Mouse (Mus musculus) limb, embryonic 10.5 days (tissue): ENCODE measurements around the gene Mfn2. TPM values are rescaled to one million over a fixed set of nuclear protein-coding genes. Genes with fewer than 3 reads are reported as not detected.

Experiments
- DNase-seq: peaks from one replicate; pipeline ENCODE4 v3.0.0-alpha.2; 2017; ENCODE audit warnings: low spot score
- H3K27ac ChIP-seq: fragments of 300-500 bp; sonication (generic); 2 replicates; pipeline ENCODE4 v1.5.1; 2016; ENCODE audit warnings: mild to moderate bottlenecking
- H3K27me3 ChIP-seq: fragments of 300-500 bp; sonication (generic); 2 replicates; pipeline ENCODE4 v1.6.1; 2016; ENCODE audit warnings: low read depth, mild to moderate bottlenecking; ENCODE audit not compliant: poor library complexity, severe bottlenecking
- H3K36me3 ChIP-seq: fragments of 300-500 bp; sonication (generic); 2 replicates; pipeline ENCODE4 v1.6.1; 2016; ENCODE audit warnings: mild to moderate bottlenecking, moderate library complexity
- H3K4me1 ChIP-seq: fragments of 300-500 bp; sonication (generic); 2 replicates; pipeline ENCODE4 v1.6.1; 2016
- H3K4me3 ChIP-seq: fragments of 300-500 bp; sonication (generic); 2 replicates; pipeline ENCODE4 v1.5.1; 2016; ENCODE audit warnings: mild to moderate bottlenecking, moderate library complexity
- H3K9me3 ChIP-seq: fragments of 300-500 bp; sonication (generic); replicated peaks from 2 replicates; pipeline ENCODE4 v1.6.1; 2016; ENCODE audit warnings: mild to moderate bottlenecking
- WGBS: fragments of 180-500 bp; shearing (Covaris S2); methylation state at CpG from one replicate; pipeline ENCODE4 v1.1.7; 2016; 5-methylcytosine and 5-hydroxymethylcytosine counted together
- polyA plus RNA-seq: library from polyadenylated mRNA; unstranded; fragments of >200 nt; fragmentation: Nextera tagmentation; extraction: Ambion mirVana; gene quantifications from 2 replicates; pipeline ENCODE4 v1.2.1, GENCODE M21; 2016

Mfn2 gene
- polyA plus RNA-seq, result 29.7 and 31.5 TPM in 2 replicates

GRCm38 (mm10) chr4:147904313-147905089 is at the start of gene Mfn2:
Gene Mfn2, minus strand, starts transcription at chr4:147904704.
- WGBS, result under 1% methylated on average over 59 of the region's 59 CpGs
- Histone ChIP-seq H3K27me3 (no peaks in the 10 kb centered on the region), H3K4me1 (peaks cover 11% of the 10 kb centered on the region), H3K36me3 (peaks cover 32% of the 10 kb centered on the region), H3K9me3 (no peaks in the 10 kb centered on the region), H3K27ac (peak within 1 kb of the TSS; percentile 99), H3K4me3 (peak within 1 kb of the TSS; percentile 95)
- peak; percentile 92 for DNase-seq

GRCm38 (mm10) chr4:147953590-147953989 is 49.1 kb upstream of the Mfn2 start:
- H3K4me1 ChIP-seq, result no peaks in the 10 kb centered on the region
- H3K27me3 ChIP-seq, result no peaks in the 10 kb centered on the region
- no peak overlapping the region for H3K4me3 ChIP-seq
- WGBS, result 13% methylated on average over 4 of the region's 4 CpGs
- no peaks in the 10 kb centered on the region for H3K9me3 ChIP-seq
- no peak for DNase-seq
- peaks cover 9% of the 10 kb centered on the region; the same call in 1 of the 2 replicates for H3K36me3 ChIP-seq
- no peak overlapping the region for H3K27ac ChIP-seq

DNA sequence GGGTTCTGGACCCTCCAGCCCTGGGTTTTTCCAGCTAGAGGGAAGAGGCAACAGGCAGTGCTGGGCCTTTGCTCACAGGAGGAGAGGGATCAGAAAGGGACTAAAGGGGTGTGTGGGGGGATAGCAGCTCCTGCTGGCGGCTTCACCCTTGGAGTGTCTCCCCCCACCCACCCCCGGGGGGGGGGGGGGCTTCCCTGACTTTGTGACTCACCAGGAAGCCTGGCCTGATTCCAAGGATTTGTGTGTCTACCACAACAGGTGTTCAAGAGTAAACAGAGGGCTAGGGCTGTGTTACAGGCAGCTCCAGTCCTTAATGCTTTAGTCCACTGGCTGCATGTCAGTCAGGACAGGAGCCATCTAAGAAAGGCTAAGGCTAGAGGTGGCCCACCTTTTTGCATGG is 43.0 kb upstream of the Mfn2 start:
- no peak overlapping the region for H3K27ac ChIP-seq
- H3K36me3 ChIP-seq, result peaks cover 61% of the 10 kb centered on the region
- H3K27me3 ChIP-seq, result no peaks in the 10 kb centered on the region
- WGBS, result 85% methylated on average over 2 of the region's 2 CpGs
- DNase-seq, result no peak
- H3K9me3 ChIP-seq, result no peaks in the 10 kb centered on the region
- H3K4me1 ChIP-seq, result peaks cover 6% of the 10 kb centered on the region
- H3K4me3 ChIP-seq, result no peak overlapping the region

DNA sequence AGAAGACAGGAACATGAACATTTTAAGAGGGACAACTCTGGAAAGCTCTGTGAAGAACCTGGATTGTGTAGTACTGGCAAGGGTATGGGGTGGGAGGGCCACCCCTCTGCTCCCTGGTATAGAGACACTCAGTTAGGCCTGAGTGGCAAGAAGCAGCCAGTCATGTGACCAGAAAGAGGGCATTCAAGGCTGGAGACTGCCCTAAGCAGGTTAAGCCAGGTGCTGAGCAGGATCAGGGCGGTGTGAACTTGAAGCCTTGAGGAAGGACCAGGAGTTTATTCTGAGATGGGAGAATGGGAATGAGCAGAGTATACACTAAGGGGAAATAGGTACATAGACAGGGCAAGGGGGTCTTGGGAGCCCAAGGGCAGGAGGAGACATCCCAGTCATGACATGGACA is 38.5 kb upstream of the Mfn2 start:
- peaks cover 49% of the 10 kb centered on the region for H3K36me3 ChIP-seq
- DNase-seq, result no peak
- no peaks in the 10 kb centered on the region for H3K9me3 ChIP-seq
- WGBS, result 94% methylated on average over 1 of the region's 1 CpGs
- peaks cover 48% of the 10 kb centered on the region for H3K4me1 ChIP-seq
- no peaks in the 10 kb centered on the region for H3K27me3 ChIP-seq
- H3K27ac ChIP-seq, result no peak overlapping the region
- no peak overlapping the region; the same call in 1 of the 2 replicates for H3K4me3 ChIP-seq

- Histone ChIP-seq H3K36me3 (peaks cover 33% of the 10 kb centered on the region), H3K27ac (peak overlapping the region; percentile 83), H3K27me3 (no peaks in the 10 kb centered on the region), H3K9me3 (no peaks in the 10 kb centered on the region), H3K4me3 (peak overlapping the region; percentile 97), H3K4me1 (peaks cover 59% of the 10 kb centered on the region)
- DNase-seq, result peak; percentile 50
- 7% methylated on average over 88 of the region's 88 CpGs for WGBS
Observed at GRCm38 (mm10) chr4:147941045-147942020, 36.8 kb upstream of the Mfn2 start.

GRCm38 (mm10) chr4:147940576-147941044 is 36.1 kb upstream of the Mfn2 start, which contains the start of gene 2510039O18Rik:
Gene 2510039O18Rik, plus strand, starts transcription at chr4:147940895.
- Histone ChIP-seq H3K9me3 (no peaks in the 10 kb centered on the region), H3K4me1 (peaks cover 65% of the 10 kb centered on the region), H3K27ac (peak within 1 kb of the TSS; percentile 83), H3K4me3 (peak within 1 kb of the TSS; percentile 97), H3K27me3 (no peaks in the 10 kb centered on the region), H3K36me3 (peaks cover 26% of the 10 kb centered on the region)
- 2% methylated on average over 35 of the region's 35 CpGs for WGBS
- DNase-seq, result peak; percentile 95

DNA sequence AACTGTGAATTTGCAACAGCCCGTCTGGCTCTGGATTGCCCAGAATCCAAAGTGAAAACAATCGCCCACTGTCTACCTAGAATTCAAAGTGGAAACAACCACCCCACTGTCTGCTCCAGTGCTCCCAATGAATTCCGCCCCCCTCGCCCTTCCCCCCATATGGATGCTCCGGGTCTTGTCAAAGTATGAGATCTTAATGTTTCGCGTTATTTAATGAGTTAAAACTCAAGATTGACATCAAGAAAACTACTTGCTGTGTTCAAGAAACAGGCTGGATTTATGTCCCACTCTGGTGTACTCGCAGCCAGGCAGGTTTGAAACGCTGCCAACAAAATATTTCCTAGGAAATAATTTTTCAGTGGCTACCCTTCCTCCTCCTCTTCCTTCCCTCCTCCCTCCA is 35.6 kb upstream of the Mfn2 start:
- no peaks in the 10 kb centered on the region for H3K9me3 ChIP-seq
- WGBS, result 71% methylated on average over 9 of the region's 9 CpGs
- H3K4me3 ChIP-seq, result peak overlapping the region; percentile 97
- peak overlapping the region; percentile 83 for H3K27ac ChIP-seq
- H3K4me1 ChIP-seq, result peaks cover 66% of the 10 kb centered on the region
- no peaks in the 10 kb centered on the region for H3K27me3 ChIP-seq
- no peak for DNase-seq
- peaks cover 21% of the 10 kb centered on the region for H3K36me3 ChIP-seq

- Histone ChIP-seq H3K4me3 (no peak overlapping the region), H3K4me1 (peaks cover 83% of the 10 kb centered on the region), H3K27me3 (no peaks in the 10 kb centered on the region), H3K36me3 (peaks cover 4% of the 10 kb centered on the region; the same call in 1 of the 2 replicates), H3K27ac (peak overlapping the region; percentile 59), H3K9me3 (no peaks in the 10 kb centered on the region)
- 52% methylated on average over 14 of the region's 14 CpGs for WGBS
- DNase-seq, result no peak
Observed at GRCm38 (mm10) chr4:147938148-147939096, 33.9 kb upstream of the Mfn2 start.

DNA sequence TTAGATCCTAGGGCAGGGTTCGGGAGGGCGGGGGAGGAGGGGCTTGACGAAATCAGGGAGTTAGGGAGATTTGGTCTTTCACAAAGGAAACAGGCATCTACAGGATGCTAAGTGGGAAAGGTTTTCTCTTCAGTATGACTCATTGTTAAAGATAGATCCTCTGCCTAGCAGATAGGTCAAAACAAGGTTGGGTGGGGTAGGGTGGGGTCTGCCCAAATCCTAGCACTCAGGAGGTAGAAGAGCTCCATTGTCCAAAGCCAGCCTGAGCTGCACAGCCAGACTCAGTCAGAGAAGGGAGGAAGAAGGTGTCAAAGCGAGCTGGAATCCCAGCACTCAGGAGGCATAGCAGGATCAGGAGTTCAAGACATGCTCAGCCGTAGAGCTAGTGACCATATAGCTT is 33.0 kb upstream of the Mfn2 start:
- peaks cover 4% of the 10 kb centered on the region; the same call in 1 of the 2 replicates for H3K36me3 ChIP-seq
- H3K27ac ChIP-seq, result no peak overlapping the region
- H3K27me3 ChIP-seq, result no peaks in the 10 kb centered on the region
- WGBS, result 65% methylated on average over 5 of the region's 5 CpGs
- no peak for DNase-seq
- no peaks in the 10 kb centered on the region for H3K9me3 ChIP-seq
- H3K4me3 ChIP-seq, result no peak overlapping the region
- peaks cover 83% of the 10 kb centered on the region for H3K4me1 ChIP-seq

DNA sequence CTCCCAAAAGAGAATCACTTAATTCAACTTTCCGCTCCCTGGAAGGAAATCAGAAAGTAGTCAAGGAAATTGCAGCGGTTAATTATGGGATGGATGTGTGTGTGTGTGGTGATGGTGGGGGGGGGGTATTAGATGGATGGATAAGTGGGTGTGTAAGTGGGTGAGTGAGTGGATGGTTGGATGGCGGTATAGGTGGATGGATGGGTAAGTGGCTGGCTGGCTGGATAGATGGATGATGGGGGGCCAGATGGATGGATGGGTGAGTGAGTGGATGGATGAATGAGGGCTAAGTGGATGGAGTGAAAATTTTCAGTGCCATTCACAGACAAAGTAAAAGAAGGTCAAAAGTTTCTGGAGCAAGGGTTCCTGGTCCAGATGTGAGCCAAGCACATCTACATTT is 32.5 kb upstream of the Mfn2 start:
- DNase-seq, result no peak
- Histone ChIP-seq H3K9me3 (no peaks in the 10 kb centered on the region), H3K27me3 (no peaks in the 10 kb centered on the region), H3K27ac (peak overlapping the region; percentile 91), H3K36me3 (peaks cover 8% of the 10 kb centered on the region; the same call in 1 of the 2 replicates), H3K4me1 (peaks cover 78% of the 10 kb centered on the region), H3K4me3 (peak overlapping the region; percentile 84)
- 50% methylated on average over 3 of the region's 3 CpGs for WGBS

GRCm38 (mm10) chr4:147936331-147936954 is 31.9 kb upstream of the Mfn2 start, which contains the start of gene Plod1:
Gene Plod1, minus strand, starts transcription at chr4:147936767.
- no peaks in the 10 kb centered on the region for H3K9me3 ChIP-seq
- H3K27me3 ChIP-seq, result no peaks in the 10 kb centered on the region
- peak within 1 kb of the TSS; percentile 91 for H3K27ac ChIP-seq
- WGBS, result under 1% methylated on average over 51 of the region's 51 CpGs
- peaks cover 72% of the 10 kb centered on the region for H3K4me1 ChIP-seq
- peak within 1 kb of the TSS; percentile 84 for H3K4me3 ChIP-seq
- DNase-seq, result peak; percentile 84
- peaks cover 10% of the 10 kb centered on the region for H3K36me3 ChIP-seq
